34 mouse cellular contexts compared by ENCODE assay signal in the genomic region with DNA sequence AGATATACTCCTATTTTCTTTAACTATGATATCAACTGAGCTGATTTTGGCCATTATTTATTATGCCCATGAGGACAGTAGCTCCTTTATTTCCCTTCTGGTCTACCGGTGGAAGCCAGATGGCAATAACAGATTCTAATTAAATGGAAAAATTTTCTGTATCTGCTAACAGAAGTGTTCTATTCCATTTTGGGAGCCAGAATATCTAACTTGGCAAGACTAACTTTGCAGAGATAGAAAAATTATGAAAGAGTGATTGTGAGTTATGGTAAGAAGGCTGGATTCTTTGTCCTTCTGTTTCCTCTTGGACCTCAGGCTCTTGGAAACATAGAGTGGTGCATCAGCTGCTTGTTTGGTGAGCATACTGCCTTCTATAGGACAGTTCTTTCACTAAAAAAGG. TPM values are rescaled to one million over a fixed set of nuclear protein-coding genes. Genes with fewer than 3 reads are reported as not detected.
A peak's percentile ranks its signal among the peaks of the same experiment; 100 is the strongest.
DNase-seq lines count a peak whose midpoint lies in the region; ATAC-seq lines count a peak whose summit lies in the region.
"Had no signal": no experiment of that assay in that cellular context is flagged by ENCODE, and none has a peak within 500 bp of the region (broad histone marks: within the 10 kb centered on the region; RNA-seq: fewer than 3 reads in every experiment).

No protein-coding gene starts in this region.

- H3K27me3 ChIP-seq in forebrain, embryonic 16.5 days (replicated peaks; ENCODE audit: control insufficient read depth, insufficient read depth, low read length), result no peaks in the 10 kb centered on the region
- no peaks in the 10 kb centered on the region for H3K27me3 ChIP-seq in forebrain, embryonic 11.5 days (ENCODE audit: control insufficient read depth, insufficient read depth, low read length)
- H3K27me3 ChIP-seq: embryonic facial prominence, embryonic 15.5 days; hindbrain, embryonic 13.5 days; limb, embryonic 15.5 days; liver, embryonic 13.5 days; megakaryocyte, embryonic 14.5 days; midbrain, embryonic 13.5 days; neural tube, embryonic 13.5 days had no signal

- H3K4me1 ChIP-seq in forebrain, embryonic 16.5 days (replicated peaks; ENCODE audit: control insufficient read depth, insufficient read depth, low read length), result no peaks in the 10 kb centered on the region
- no peaks in the 10 kb centered on the region for H3K4me1 ChIP-seq in forebrain, embryonic 11.5 days (replicated peaks; ENCODE audit: control insufficient read depth, insufficient read depth, low read length)
- H3K4me1 ChIP-seq: embryonic facial prominence, embryonic 10.5 days; embryonic facial prominence, embryonic 15.5 days; heart, embryonic 10.5 days; hindbrain, embryonic 13.5 days; limb, embryonic 10.5 days; limb, embryonic 15.5 days; liver, embryonic 13.5 days; megakaryocyte, embryonic 14.5 days; midbrain, embryonic 13.5 days; neural tube, embryonic 13.5 days had no signal

- H3K9ac ChIP-seq in forebrain, embryonic 16.5 days (replicated peaks; ENCODE audit: low read depth, low read length), result no peak overlapping the region
- H3K9ac ChIP-seq in forebrain, embryonic 11.5 days (ENCODE audit: low read length), result no peak overlapping the region
- H3K9ac ChIP-seq: embryonic facial prominence, embryonic 15.5 days; hindbrain, embryonic 13.5 days; limb, embryonic 15.5 days; liver, embryonic 13.5 days; midbrain, embryonic 13.5 days; neural tube, embryonic 13.5 days had no signal

- ATAC-seq in forebrain, embryonic 16.5 days, result peak; percentile 47; the same call in 1 of the 2 replicates
- ATAC-seq in forebrain, embryonic 11.5 days (replicated peaks; ENCODE audit: low FRiP score), result no peak
- ATAC-seq: activated CD4-positive, CD25-positive, alpha-beta regulatory T cell, adult 4 months; CD4-positive, CD25-positive, alpha-beta regulatory T cell, adult 4 months; intestine, embryonic 16.5 days; lung, postnatal 0 days; midbrain, embryonic 13.5 days had no signal

- no peak overlapping the region for H3K4me3 ChIP-seq in forebrain, embryonic 16.5 days (replicated peaks; ENCODE audit: low read length)
- H3K4me3 ChIP-seq in forebrain, embryonic 11.5 days (ENCODE audit: low read depth, low read length), result no peak overlapping the region
- H3K4me3 ChIP-seq: embryonic facial prominence, embryonic 10.5 days; embryonic facial prominence, embryonic 15.5 days; heart, embryonic 10.5 days; hindbrain, embryonic 13.5 days; limb, embryonic 10.5 days; limb, embryonic 15.5 days; liver, embryonic 13.5 days; megakaryocyte, embryonic 14.5 days; midbrain, embryonic 13.5 days; neural tube, embryonic 13.5 days had no signal

- 66% methylated on average over 1 of the region's 1 CpGs for WGBS in forebrain, embryonic 16.5 days
- 98% methylated on average over 1 of the region's 1 CpGs for WGBS in forebrain, embryonic 11.5 days

- no peaks in the 10 kb centered on the region for H3K9me3 ChIP-seq in forebrain, embryonic 16.5 days (ENCODE audit: control insufficient read depth, low read length)
- no peaks in the 10 kb centered on the region for H3K9me3 ChIP-seq in forebrain, embryonic 11.5 days (ENCODE audit: control insufficient read depth, low read length)
- H3K9me3 ChIP-seq: embryonic facial prominence, embryonic 10.5 days; embryonic facial prominence, embryonic 15.5 days; heart, embryonic 10.5 days; hindbrain, embryonic 13.5 days; limb, embryonic 10.5 days; limb, embryonic 15.5 days; liver, embryonic 13.5 days; megakaryocyte, embryonic 14.5 days; midbrain, embryonic 13.5 days; neural tube, embryonic 13.5 days had no signal

- intact Hi-C loops in left cerebral cortex, postnatal 4 days (cut with DNase I), result no loop called here

- no peak overlapping the region for H3K4me2 ChIP-seq in forebrain, embryonic 16.5 days (ENCODE audit: low read length)
- H3K4me2 ChIP-seq in forebrain, embryonic 11.5 days (ENCODE audit: low read depth, low read length, severe bottlenecking), result no peak overlapping the region
- H3K4me2 ChIP-seq: embryonic facial prominence, embryonic 15.5 days; hindbrain, embryonic 13.5 days; limb, embryonic 15.5 days; liver, embryonic 13.5 days; midbrain, embryonic 13.5 days; neural tube, embryonic 13.5 days had no signal

- H3K36me3 ChIP-seq in forebrain, embryonic 16.5 days (ENCODE audit: control insufficient read depth, insufficient read depth), result no peaks in the 10 kb centered on the region
- H3K36me3 ChIP-seq in forebrain, embryonic 11.5 days (ENCODE audit: control insufficient read depth, insufficient read depth, low read length), result no peaks in the 10 kb centered on the region
- H3K36me3 ChIP-seq: embryonic facial prominence, embryonic 10.5 days; embryonic facial prominence, embryonic 15.5 days; heart, embryonic 10.5 days; hindbrain, embryonic 13.5 days; limb, embryonic 10.5 days; limb, embryonic 15.5 days; liver, embryonic 13.5 days; midbrain, embryonic 13.5 days; neural tube, embryonic 13.5 days had no signal

- no peak overlapping the region for H3K27ac ChIP-seq in forebrain, embryonic 16.5 days (ENCODE audit: low read length)
- H3K27ac ChIP-seq in forebrain, embryonic 11.5 days (ENCODE audit: low read depth, low read length), result no peak overlapping the region
- H3K27ac ChIP-seq: embryonic facial prominence, embryonic 10.5 days; embryonic facial prominence, embryonic 15.5 days; heart, embryonic 10.5 days; hindbrain, embryonic 13.5 days; kidney, postnatal 0 days; limb, embryonic 10.5 days; limb, embryonic 15.5 days; liver, embryonic 13.5 days; midbrain, embryonic 13.5 days; neural tube, embryonic 13.5 days; stomach, postnatal 0 days had no signal

- no peak for DNase-seq in forebrain, embryonic 11.5 days (ENCODE audit: low spot score)
- DNase-seq in layer of hippocampus, adult 8-10 months (ENCODE audit: low spot score in 2 of 2), result peak; percentile 13 to 25
- DNase-seq in layer of hippocampus, postnatal 36 days, result no peak
- peak; percentile 17 for DNase-seq in cerebellum, adult 8-10 months
- DNase-seq in telencephalon, adult 2 months (ENCODE audit: low read depth, low spot score), result peak; percentile 40
- DNase-seq in kidney, postnatal 14 days, result no peak
- DNase-seq in left cerebral cortex, postnatal 4 days, result no peak
- DNase-seq: adrenal gland, adult 2 months; gastrocnemius, postnatal 25 days; heart, adult 11 months; heart, postnatal 4 days; kidney, adult 8-10 months; liver, embryonic 13.5 days; lung, adult 18-20 months; lung, postnatal 4 days; right cerebral cortex, postnatal 4 days; thymus, adult 2 months; thymus, postnatal 36 days had no signal

RNA-seq across cellular contexts. Expression of gene Gm10184, which starts 50.1 kb away (rescaled TPM):
- 30.2 and 51.5 TPM in 2 replicates for polyA plus RNA-seq in forebrain, embryonic 16.5 days (2015; fragmentation: Nextera tagmentation; extraction: Ambion mirVana)
- 88.9 and 102 TPM in 2 replicates for polyA plus RNA-seq in forebrain, embryonic 11.5 days (2014; fragmentation: Nextera tagmentation; extraction: Ambion mirVana)
- 1 to 10 TPM; 2.6 to 9.5 (median 4.1) TPM for total RNA-seq in layer of hippocampus, adult 8-10 months (2022)
- total RNA-seq in layer of hippocampus, postnatal 36 days (2021), result 1 to 10 TPM; 2.6 to 5.8 TPM
- total RNA-seq in left cerebral cortex, postnatal 4 days (2021), result 10 to 100 TPM; 16.8 to 18.6 TPM

Comparison
In these comparisons a context has a peak if more than half of its experiments do, and no peak if none do; other contexts are left out.
1. DNase-seq: peak in layer of hippocampus, adult 8-10 months (2 of 2), cerebellum, adult 8-10 months (single experiment) and telencephalon, adult 2 months (single experiment); none in forebrain, embryonic 11.5 days (single experiment), layer of hippocampus, postnatal 36 days (0 of 2), kidney, postnatal 14 days (single experiment) and left cerebral cortex, postnatal 4 days (single experiment).